Mouse (Mus musculus) hindbrain, postnatal 0 days (tissue): ENCODE data around the gene Mrpl58. TPM values are rescaled to one million over a fixed set of nuclear protein-coding genes. Genes with fewer than 3 reads are reported as not detected.
A peak's percentile ranks its signal among the peaks of the same experiment; 100 is the strongest.
"Not testable (repeated sequence)": the region's sequence is repeated elsewhere in the genome, so short reads cannot be mapped to it uniquely, and the experiment has no call there.

Experiments used
- ATAC-seq: fragments of 200-750 bp; cut with Nextera tagmentation; 2 replicates; pipeline ENCODE4 v1.8.0; 2017; ENCODE audit warnings: mild to moderate bottlenecking, moderate TSS enrichment, moderate library complexity
- DNase-seq: peaks from one replicate; pipeline ENCODE4 v3.0.0-alpha.2; 2015; ENCODE audit warnings: low spot score
- H3K27ac ChIP-seq: fragments of 300-500 bp; sonication (generic); 2 replicates; pipeline ENCODE4 v1.5.1; 2014; ENCODE audit warnings: mild to moderate bottlenecking
- H3K27me3 ChIP-seq: fragments of 300-500 bp; sonication (generic); 2 replicates; pipeline ENCODE4 v1.6.1; 2014; ENCODE audit warnings: low read length, mixed read lengths; ENCODE audit not compliant: insufficient read depth
- H3K36me3 ChIP-seq: fragments of 300-500 bp; sonication (generic); 2 replicates; pipeline ENCODE4 v1.6.1; 2014; ENCODE audit warnings: low read length, mixed read lengths; ENCODE audit not compliant: insufficient read depth
- H3K4me1 ChIP-seq: fragments of 300-500 bp; sonication (generic); 2 replicates; pipeline ENCODE4 v1.6.1; 2014; ENCODE audit warnings: antibody characterized with exemption, low read length, mixed read lengths; ENCODE audit not compliant: insufficient read depth
- H3K4me2 ChIP-seq: fragments of 300-500 bp; sonication (generic); 2 replicates; pipeline ENCODE4 v1.6.1; 2014; ENCODE audit warnings: low read depth, mild to moderate bottlenecking, low read length, moderate library complexity, mixed read lengths
- H3K4me3 ChIP-seq: fragments of 300-500 bp; sonication (generic); 2 replicates; pipeline ENCODE4 v1.5.1; 2014; ENCODE audit warnings: low read length
- H3K9ac ChIP-seq: fragments of 300-500 bp; sonication (generic); replicated peaks from 2 replicates; pipeline ENCODE4 v1.6.1; 2014; ENCODE audit warnings: mild to moderate bottlenecking, low read length, moderate library complexity, mixed read lengths
- H3K9me3 ChIP-seq: fragments of 300-500 bp; sonication (generic); 2 replicates; pipeline ENCODE4 v1.6.1; 2016; ENCODE audit warnings: low read length, mixed read lengths
- CTCF ChIP-seq: IDR thresholded peaks from 2 replicates; pipeline ENCODE4 v1.5.1; 2016; ENCODE audit warnings: antibody characterized with exemption, control low read depth, low read depth
- WGBS: fragments of 180-500 bp; shearing (Covaris S2); extraction: QIAGEN DNeasy Blood & Tissue Kit; methylation state at CpG from one replicate; pipeline ENCODE4 v1.1.7; 2014; 5-methylcytosine and 5-hydroxymethylcytosine counted together
- polyA plus RNA-seq: library from polyadenylated mRNA; unstranded; fragments of >200 nt; fragmentation: Nextera tagmentation; extraction: Ambion mirVana; gene quantifications from 2 replicates; pipeline ENCODE4 v1.2.1, GENCODE M21; 2015
- total RNA-seq: library from RNA; depleted of rRNA; stranded (reverse); fragments of >200 nt; gene quantifications from 2 replicates; pipeline ENCODE4 v1.2.3, GENCODE M21; 2014

The Mrpl58 gene
- total and polyA plus RNA-seq, 2 experiments from 2014 or later = 138 to 205 TPM

DNA sequence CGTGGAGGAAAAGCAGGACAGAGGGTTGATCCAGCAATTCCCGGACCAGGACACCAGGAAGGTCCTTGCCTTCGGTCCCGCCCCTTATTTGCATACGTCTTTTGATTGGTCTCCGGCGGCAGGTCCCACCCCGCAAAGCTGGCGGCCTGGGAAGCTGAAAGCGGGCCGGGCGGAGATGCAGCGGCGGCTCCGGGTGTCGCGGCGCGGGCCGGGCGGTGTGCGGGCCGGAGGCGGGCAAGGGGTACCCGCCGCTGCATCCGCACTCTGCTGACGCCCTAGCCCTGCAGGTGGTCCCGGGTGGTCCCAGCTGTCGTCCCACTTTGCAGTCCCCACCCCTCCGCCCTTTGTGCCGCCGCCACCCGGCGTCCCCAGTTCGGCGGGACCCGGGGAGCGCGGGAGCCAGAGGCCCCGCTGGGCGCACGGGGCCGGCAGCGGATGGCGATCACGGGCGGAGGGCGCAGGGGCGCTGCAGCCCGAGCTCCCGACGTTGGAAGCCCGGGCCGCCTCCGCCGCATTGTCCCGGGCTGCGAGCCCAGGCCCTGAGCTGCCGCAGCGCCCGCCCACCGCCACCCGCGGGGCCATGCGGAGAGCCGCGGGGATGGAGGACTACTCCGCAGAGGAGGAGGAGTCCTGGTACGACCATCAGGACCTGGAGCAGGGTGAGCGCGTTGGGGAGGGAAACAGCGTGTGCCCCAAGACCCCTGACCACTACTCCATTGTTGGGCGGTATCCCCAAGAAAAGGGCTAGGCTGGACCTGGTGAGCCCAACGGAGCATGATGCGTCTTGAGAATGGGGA, 21.6 kb upstream of the Mrpl58 start, which contains the start of gene Cdr2l:
Cdr2l (plus strand) TSS at position 174 of the 797 bp plus-strand sequence.
- Histone ChIP-seq H3K36me3 (no peaks in the 10 kb centered on the region), H3K27me3 (no peaks in the 10 kb centered on the region), H3K9ac (peak within 1 kb of the TSS; percentile 95), H3K4me2 (peak within 1 kb of the TSS; percentile 81), H3K4me3 (peak within 1 kb of the TSS; percentile 96), H3K4me1 (peaks cover 19% of the 10 kb centered on the region), H3K27ac (peak within 1 kb of the TSS; percentile 94), H3K9me3 (no peaks in the 10 kb centered on the region)
- peak; percentile 95 for DNase-seq
- TF ChIP-seq CTCF = no peak
- ATAC-seq = peak; percentile 88
- WGBS = under 1% methylated on average over 74 of the region's 76 CpGs

DNA sequence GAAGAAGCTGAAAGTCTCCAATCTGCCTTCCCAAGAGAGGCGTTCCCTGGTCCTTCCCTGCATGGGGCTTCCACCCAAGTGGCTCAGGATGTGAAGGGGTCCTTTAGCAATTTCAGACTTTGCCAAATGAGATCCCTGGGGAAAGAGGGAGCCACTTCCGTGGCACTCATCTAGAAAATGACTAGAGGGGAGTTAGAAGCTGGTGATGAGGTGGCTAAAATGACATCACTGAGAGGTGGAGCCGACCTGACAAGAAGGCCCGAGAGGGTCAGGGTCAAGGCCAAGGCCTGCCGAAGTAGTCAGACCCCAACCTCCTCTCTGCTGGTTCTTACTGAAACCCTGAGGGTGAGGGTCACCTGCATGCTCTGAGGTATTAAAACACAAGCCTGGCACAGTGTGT, 20.7 kb upstream of the Mrpl58 start:
- H3K27me3 ChIP-seq = no peaks in the 10 kb centered on the region
- 13% methylated on average over 5 of the region's 5 CpGs for WGBS
- H3K27ac ChIP-seq = peak overlapping the region; percentile 94; the same call in 1 of the 2 replicates
- peak overlapping the region; percentile 95 for H3K9ac ChIP-seq
- peaks cover 19% of the 10 kb centered on the region for H3K4me1 ChIP-seq
- H3K9me3 ChIP-seq = no peaks in the 10 kb centered on the region
- no peaks in the 10 kb centered on the region for H3K36me3 ChIP-seq
- peak overlapping the region; percentile 96 for H3K4me3 ChIP-seq
- DNase-seq (no peak), ATAC-seq (no peak)
- no peak for TF ChIP-seq CTCF
- H3K4me2 ChIP-seq = peak overlapping the region; percentile 81

DNA sequence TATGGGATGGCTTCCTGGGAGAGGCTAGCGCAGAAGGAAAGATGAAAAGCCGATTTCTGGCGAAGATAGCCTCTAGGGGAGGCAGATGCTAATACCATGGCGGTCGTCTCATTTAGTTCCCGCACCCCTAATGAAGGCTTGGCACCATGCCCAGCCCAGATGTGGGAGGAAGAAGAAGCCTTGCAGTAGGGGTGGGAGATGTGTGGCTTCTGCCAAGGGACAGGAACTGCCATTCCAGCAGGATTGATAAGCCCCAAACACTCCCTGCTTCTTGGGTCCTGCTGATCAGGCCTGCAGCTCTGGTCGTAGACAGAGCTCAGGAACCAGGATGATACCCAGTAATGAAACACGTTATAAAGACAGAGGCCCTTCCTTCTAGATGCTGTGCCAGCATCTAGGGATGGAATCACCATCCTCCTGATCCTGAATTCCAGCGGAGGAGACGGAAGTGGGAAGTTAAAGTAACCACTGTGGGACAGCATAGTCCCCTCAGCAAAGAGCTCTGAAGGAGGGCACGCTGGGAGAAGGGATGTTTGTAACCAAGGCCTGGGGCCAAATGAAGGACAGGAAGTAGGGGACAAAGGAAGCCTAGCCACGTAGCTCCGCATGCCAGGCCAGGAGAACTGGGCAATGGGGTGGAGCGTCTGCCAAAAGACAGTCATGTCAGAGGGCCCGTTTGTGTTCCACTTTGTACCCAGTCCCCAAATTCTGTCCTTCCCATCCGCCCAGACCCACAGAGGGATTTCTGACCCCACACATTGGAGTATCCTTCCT, 19.7 kb upstream of the Mrpl58 start:
- Histone ChIP-seq H3K4me3 (peak overlapping the region; percentile 96), H3K27me3 (no peaks in the 10 kb centered on the region), H3K36me3 (no peaks in the 10 kb centered on the region), H3K9me3 (no peaks in the 10 kb centered on the region), H3K27ac (peak overlapping the region; percentile 94), H3K4me1 (peaks cover 19% of the 10 kb centered on the region), H3K4me2 (peak overlapping the region; percentile 81), H3K9ac (peak overlapping the region; percentile 95; the same call in 1 of the 2 replicates)
- peak; percentile 17; the same call in 1 of the 2 replicates for TF ChIP-seq CTCF
- peak; percentile 74 for DNase-seq
- WGBS = 24% methylated on average over 16 of the region's 16 CpGs
- ATAC-seq = no peak

DNA sequence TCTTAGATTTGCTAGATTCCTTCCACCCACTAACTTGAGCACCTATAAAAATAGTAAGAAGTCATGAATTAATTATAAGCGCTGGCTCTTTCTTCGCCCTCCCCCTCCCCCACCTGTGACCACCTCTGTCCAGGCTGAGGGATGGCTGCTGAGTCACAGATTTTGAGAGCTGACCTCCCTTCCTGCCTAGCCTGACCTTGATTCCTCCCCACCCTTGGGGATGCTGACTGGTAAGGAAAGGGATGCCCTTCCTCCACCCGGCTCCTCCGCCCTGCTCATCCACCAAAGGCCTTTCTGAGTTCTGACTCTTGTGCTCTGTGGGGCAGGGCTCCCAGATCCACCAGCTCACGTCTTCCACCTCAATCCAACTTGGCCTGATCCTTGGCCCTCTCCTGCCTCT, 19.0 kb upstream of the Mrpl58 start:
- no peak for TF ChIP-seq CTCF
- H3K4me2 ChIP-seq = peak overlapping the region; percentile 81
- H3K9me3 ChIP-seq = no peaks in the 10 kb centered on the region
- no peaks in the 10 kb centered on the region for H3K36me3 ChIP-seq
- H3K9ac ChIP-seq = peak overlapping the region; percentile 95; the same call in 1 of the 2 replicates
- DNase-seq (no peak), ATAC-seq (no peak)
- H3K27me3 ChIP-seq = no peaks in the 10 kb centered on the region
- 75% methylated on average over 5 of the region's 5 CpGs for WGBS
- H3K4me3 ChIP-seq = no peak overlapping the region
- peak overlapping the region; percentile 94; the same call in 1 of the 2 replicates for H3K27ac ChIP-seq
- peaks cover 19% of the 10 kb centered on the region for H3K4me1 ChIP-seq

DNA sequence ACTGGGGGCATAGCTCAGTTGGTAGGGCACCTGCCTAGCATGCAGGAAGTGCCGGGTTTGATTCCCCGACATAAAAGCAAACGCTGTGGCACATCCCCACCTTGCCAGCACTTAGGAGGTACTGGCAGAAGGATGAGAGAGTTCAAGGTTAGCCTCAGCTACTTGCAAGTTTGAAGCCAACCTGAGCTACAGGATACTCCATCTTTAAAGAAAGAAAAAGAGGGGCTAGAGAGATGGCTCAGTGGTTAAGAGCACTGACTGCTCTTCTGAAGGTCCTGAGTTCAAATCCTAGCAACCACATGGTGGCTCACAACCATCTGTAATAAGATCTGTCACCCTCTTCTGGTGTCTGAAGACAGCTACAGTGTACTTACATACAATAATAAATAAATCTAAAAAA, 16.7 kb upstream of the Mrpl58 start:
- not testable (repeated sequence) for H3K27me3 ChIP-seq, H3K4me2 ChIP-seq, H3K27ac ChIP-seq, H3K36me3 ChIP-seq, DNase-seq, H3K9me3 ChIP-seq, H3K4me3 ChIP-seq, ATAC-seq, H3K9ac ChIP-seq
- peaks cover 19% of the 10 kb centered on the region for H3K4me1 ChIP-seq
- WGBS = 94% methylated on average over 3 of the region's 3 CpGs

DNA sequence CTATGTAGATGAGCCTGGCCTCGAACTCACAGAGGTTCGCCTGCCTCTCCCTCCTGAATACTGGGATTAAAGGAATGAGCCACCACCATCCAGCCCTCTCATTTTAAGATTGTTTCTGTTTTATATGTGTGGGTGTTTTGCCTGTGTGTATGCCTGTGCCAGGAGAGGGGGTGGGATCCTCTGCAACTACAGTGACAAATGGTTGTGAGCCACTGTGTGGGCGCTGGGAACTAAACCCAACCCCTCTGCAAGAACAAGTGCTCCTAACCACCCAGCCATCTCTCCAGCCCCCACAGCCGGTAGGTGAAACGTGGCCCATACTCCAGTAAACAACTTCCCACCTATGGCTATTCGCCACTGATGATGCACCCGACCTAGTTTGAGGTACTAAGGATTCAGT, 12.2 kb upstream of the Mrpl58 start:
- no peaks in the 10 kb centered on the region for H3K27me3 ChIP-seq
- 90% methylated on average over 7 of the region's 7 CpGs for WGBS
- no peak overlapping the region for H3K27ac ChIP-seq
- no peaks in the 10 kb centered on the region for H3K4me1 ChIP-seq
- ATAC-seq (no peak), DNase-seq (no peak)
- no peak overlapping the region for H3K4me2 ChIP-seq
- no peaks in the 10 kb centered on the region for H3K9me3 ChIP-seq
- H3K36me3 ChIP-seq = peaks cover 37% of the 10 kb centered on the region
- no peak overlapping the region for H3K9ac ChIP-seq
- no peak for TF ChIP-seq CTCF
- no peak overlapping the region for H3K4me3 ChIP-seq
